Mouse (Mus musculus) lung, postnatal 0 days (tissue): ENCODE measurements around the gene Robo2.

Source experiments
- CTCF ChIP-seq: IDR thresholded peaks from 2 replicates; pipeline ENCODE4 v1.5.1; 2016; ENCODE audit warnings: antibody characterized with exemption, mild to moderate bottlenecking
- EP300 ChIP-seq: IDR thresholded peaks from 2 replicates; pipeline ENCODE4 v1.6.1; 2016; ENCODE audit warnings: antibody characterized with exemption, mild to moderate bottlenecking, control low read depth

DNA sequence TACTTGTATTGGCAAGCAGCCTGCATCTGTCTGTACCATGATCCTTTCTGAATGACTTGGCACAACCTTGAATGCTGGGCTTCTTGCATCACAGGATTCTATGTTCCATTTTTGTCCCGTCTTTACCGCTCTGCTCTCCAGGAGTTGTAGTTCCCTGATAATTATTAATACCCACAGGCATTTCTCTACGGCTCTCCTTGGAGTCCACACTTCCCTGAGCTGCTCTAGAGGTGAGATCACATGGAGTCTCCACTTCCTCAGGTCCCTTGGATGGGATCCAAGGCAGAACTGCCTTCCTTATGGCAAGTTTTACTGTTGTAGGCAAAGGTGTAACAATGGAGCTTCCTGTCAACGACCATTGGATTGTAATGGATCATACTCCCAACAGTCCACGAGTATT is 37.1 kb downstream of the Robo2 start:
- TF ChIP-seq CTCF, result no peak
- TF ChIP-seq EP300, result no peak
